Mouse (Mus musculus) spleen, adult 2 months (tissue): ENCODE data around the gene DXBay18. TPM values are rescaled to one million over a fixed set of nuclear protein-coding genes. Genes with fewer than 3 reads are reported as not detected.
"Not testable (repeated sequence)": the region's sequence is repeated elsewhere in the genome, so short reads cannot be mapped to it uniquely, and the experiment has no call there.

Experiments used
- DNase-seq, 2 experiments: peaks; one replicate each; pipeline versions ENCODE4 v3.0.0 to v3.0.0-alpha.2; 2012 to 2021; ENCODE audit warnings: low spot score in 2 of 2, low read depth in 1 of 2
- H3K27ac ChIP-seq: fragments of 200-500 bp; 2 replicates; pipeline ENCODE4 v1.5.1; 2012; ENCODE audit warnings: low read length, inconsistent platforms; ENCODE audit not compliant: insufficient read depth
- H3K27me3 ChIP-seq: fragments of 200-500 bp; 2 replicates; pipeline ENCODE4 v1.6.1; 2012; ENCODE audit warnings: mild to moderate bottlenecking, moderate library complexity, low read length, inconsistent platforms; ENCODE audit not compliant: control insufficient read depth, insufficient read depth
- H3K36me3 ChIP-seq: fragments of 200-500 bp; 2 replicates; pipeline ENCODE4 v1.6.1; 2012; ENCODE audit warnings: mild to moderate bottlenecking, low read length, inconsistent platforms; ENCODE audit not compliant: control insufficient read depth, insufficient read depth
- H3K4me1 ChIP-seq: fragments of 200-500 bp; 2 replicates; pipeline ENCODE4 v1.6.1; 2011; ENCODE audit warnings: inconsistent platforms; ENCODE audit not compliant: control insufficient read depth, insufficient read depth, insufficient read length
- H3K4me3 ChIP-seq: fragments of 200-500 bp; 2 replicates; pipeline ENCODE4 v1.5.1; 2011; ENCODE audit warnings: mild to moderate bottlenecking, inconsistent platforms; ENCODE audit not compliant: insufficient read depth, insufficient read length; ENCODE audit errors: extremely low read depth
- WGBS: fragments of 180-500 bp; shearing (Covaris S2); methylation state at CpG from one replicate; pipeline ENCODE4 v1.1.7; 2018; 5-methylcytosine and 5-hydroxymethylcytosine counted together
- polyA plus RNA-seq: library from polyadenylated mRNA; depleted of rRNA; stranded (reverse); fragments of >200 nt; gene quantifications from 2 replicates; pipeline ENCODE4 v1.2.3, GENCODE M21; 2012; rRNA removed

DXBay18 gene
- 0.05 TPM in 1 of 2 replicates, not detected in the other for polyA plus RNA-seq

DNA sequence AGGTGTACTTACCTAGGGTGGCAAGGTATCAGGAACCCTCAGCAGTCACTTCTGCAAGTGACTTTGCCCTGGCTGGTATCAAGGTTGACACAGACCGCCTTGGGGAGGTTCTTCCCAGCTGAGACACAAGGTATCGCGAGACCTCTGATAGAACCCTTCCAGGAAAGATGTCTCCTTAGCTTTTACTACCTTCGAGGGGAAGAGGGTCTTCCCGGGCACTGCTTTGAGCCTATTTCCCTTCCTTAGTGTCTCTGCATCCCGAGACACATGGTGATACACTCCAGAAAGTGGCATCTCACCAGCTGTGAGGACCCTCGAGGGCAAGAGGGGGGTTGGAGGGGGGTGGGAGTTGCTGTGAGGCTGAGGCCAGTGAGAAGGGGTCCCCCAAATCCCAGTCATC is at the start of gene DXBay18:
Gene DXBay18 (minus strand): TSS at position 101 of the 400 bp plus-strand sequence.
- not testable (repeated sequence) for H3K4me3 ChIP-seq, H3K27me3 ChIP-seq, H3K4me1 ChIP-seq, H3K36me3 ChIP-seq, H3K27ac ChIP-seq, DNase-seq
- WGBS: no CpG with 5 or more reads among the region's 7 CpGs

DNA sequence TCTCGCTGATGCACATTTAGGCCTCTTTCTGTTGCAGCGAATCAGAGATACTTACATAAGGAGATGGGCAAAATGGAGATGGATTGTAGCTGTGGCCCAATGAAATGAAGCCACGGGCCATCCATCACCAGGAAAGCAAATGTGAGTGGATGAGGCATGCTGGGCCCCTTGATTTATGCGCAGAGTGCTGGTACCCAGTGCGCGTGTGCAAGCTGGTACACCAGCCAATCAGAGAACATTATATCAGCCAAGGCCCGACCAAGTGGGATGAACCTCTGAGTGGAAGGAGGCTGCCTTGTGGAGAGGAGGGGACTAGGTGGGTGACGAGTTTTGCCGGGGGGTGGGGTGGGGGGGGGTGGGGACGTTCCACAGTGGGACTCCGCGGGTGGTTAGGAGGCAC is 42.7 kb upstream of the DXBay18 start, which contains the start of gene Xlr3b:
Gene Xlr3b (plus strand): TSS at position 274 of the 400 bp plus-strand sequence.
- not testable (repeated sequence) for H3K36me3 ChIP-seq, H3K4me1 ChIP-seq, H3K27ac ChIP-seq, H3K4me3 ChIP-seq, H3K27me3 ChIP-seq
- peak in 1 of 2 experiments; percentile 3 for DNase-seq
- WGBS: 68% methylated on average over 12 of the region's 12 CpGs

- H3K27me3 ChIP-seq, H3K36me3 ChIP-seq, H3K4me1 ChIP-seq, H3K4me3 ChIP-seq, H3K27ac ChIP-seq, DNase-seq: not testable (repeated sequence)
- 93% methylated on average over 5 of the region's 15 CpGs for WGBS
Observed at GRCm38 (mm10) chrX:73176889-73177288, 27.6 kb upstream of the DXBay18 start, which contains the start of gene Spin2d. Gene Spin2d (minus strand): TSS chrX:73176989.

DNA sequence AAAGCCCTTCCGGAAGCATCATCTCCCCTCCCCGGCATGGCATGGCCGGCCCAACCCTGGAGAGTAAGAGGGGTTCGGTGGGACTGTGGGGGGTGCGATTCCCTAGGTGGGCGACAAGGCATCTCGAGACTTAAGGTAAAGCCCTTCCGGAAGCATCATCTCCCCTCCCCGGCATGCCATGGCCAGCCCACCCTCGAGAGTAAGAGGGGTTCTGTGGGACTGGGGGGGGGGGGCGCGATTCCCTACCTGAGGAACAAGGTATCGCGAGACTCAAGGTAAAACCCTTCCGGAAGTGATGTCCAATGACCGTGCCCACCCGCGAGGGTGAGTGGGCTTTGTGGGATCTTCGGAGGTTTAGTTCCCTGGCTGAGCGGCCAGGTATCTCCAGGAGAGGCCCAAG is 754 bp downstream of the DXBay18 start, which contains the start of gene Xlr5b:
Gene Xlr5b (plus strand): TSS at position 301 of the 400 bp plus-strand sequence.
- H3K27ac ChIP-seq, H3K4me3 ChIP-seq, H3K36me3 ChIP-seq, H3K27me3 ChIP-seq, H3K4me1 ChIP-seq, DNase-seq: not testable (repeated sequence)
- WGBS: no CpG with 5 or more reads among the region's 20 CpGs

DNA sequence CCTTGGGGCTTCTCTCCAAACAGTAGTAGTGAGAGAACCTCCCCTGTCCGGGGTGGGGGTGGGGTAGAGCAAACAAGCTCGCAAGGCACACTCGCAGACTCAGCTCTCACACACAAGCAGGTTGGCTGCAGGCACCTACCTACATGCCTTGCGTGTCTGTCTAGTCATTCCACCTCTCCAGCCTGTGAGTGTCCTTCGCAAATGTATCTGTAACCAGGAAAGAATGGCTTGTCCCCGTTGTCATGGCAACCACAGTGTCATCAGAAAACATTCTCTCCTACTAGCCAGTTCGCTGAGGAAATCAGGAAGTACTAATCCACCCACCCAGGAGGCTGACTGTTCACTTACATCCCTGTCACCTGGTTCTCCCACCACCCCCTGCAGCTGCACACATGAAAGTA is 6.0 kb downstream of the DXBay18 start:
- H3K27me3 ChIP-seq, H3K4me1 ChIP-seq, DNase-seq, H3K36me3 ChIP-seq, H3K27ac ChIP-seq, H3K4me3 ChIP-seq: not testable (repeated sequence)
- whole genome bisulfite sequencing: no CpG with 5 or more reads among the region's 7 CpGs

DNA sequence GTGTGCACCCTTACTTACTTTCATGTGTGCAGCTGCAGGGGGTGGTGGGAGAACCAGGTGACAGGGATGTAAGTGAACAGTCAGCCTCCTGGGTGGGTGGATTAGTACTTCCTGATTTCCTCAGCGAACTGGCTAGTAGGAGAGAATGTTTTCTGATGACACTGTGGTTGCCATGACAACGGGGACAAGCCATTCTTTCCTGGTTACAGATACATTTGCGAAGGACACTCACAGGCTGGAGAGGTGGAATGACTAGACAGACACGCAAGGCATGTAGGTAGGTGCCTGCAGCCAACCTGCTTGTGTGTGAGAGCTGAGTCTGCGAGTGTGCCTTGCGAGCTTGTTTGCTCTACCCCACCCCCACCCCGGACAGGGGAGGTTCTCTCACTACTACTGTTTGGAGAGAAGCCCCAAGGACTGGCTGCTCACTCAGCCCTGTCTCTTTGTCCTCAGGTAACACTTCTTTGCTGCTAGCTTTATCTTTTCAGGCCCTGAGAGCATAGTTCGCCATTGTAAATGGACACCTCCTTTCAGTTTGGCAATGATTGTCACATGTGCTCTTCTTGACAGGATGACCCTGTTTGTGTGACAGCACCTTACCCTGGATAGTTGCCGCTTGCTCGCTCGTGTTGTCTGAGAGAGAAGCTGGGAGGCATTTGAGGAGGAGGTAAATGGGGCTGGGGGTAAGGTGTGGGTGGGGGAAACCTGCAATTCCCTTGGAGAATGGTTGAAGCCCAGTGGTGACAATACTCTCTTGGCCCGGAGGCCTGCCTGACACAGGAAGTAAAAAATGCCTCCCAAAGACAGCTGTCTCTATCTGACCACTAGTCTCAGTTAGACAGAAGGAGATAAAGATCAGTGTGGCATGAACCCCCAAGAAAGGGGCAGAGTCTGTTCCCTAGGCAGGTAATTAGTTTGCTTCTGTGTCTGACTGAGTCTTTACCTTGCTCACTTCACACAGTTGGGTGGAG is 26.1 kb downstream of the DXBay18 start:
- not testable (repeated sequence) for H3K27me3 ChIP-seq, H3K4me3 ChIP-seq, H3K36me3 ChIP-seq

DNA sequence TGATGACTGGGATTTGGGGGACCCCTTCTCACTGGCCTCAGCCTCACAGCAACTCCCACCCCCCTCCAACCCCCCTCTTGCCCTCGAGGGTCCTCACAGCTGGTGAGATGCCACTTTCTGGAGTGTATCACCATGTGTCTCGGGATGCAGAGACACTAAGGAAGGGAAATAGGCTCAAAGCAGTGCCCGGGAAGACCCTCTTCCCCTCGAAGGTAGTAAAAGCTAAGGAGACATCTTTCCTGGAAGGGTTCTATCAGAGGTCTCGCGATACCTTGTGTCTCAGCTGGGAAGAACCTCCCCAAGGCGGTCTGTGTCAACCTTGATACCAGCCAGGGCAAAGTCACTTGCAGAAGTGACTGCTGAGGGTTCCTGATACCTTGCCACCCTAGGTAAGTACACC is 32.5 kb downstream of the DXBay18 start, which contains the start of gene Gm14685:
Gene Gm14685 (plus strand): TSS at position 301 of the 400 bp plus-strand sequence.
- H3K4me1 ChIP-seq: not testable (repeated sequence)

More for the DNA sequence above, 26.1 kb downstream of the DXBay18 start:
- H3K4me1 ChIP-seq, DNase-seq, H3K27ac ChIP-seq: not testable (repeated sequence)
- no CpG with 5 or more reads among the region's 12 CpGs for WGBS

DNA sequence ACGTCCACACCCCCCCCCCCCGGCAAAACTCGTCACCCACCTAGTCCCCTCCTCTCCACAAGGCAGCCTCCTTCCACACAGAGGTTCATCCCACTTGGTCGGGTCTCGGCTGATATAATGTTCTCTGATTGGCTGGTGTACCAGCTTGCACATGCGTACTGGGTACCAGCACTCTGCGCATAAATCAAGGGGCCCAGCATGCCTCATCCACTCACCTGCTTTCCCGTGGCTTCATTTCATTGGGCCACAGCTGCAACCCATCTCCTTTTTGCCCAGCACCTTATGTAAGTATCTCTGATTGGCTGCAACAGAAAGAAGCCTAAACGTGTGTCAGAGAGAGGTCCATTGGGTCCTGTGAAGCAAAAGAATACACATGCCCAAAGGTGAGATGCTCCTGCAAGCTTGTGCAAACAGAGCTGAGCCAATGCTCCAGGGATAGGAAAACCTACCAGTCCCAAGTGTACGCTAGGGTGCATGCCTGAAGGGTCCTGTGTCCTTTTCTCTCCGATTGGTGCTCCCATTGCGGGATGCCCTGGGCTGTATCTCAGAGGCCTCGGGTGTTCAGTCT is 52.2 kb downstream of the DXBay18 start, which contains the start of gene Xlr3a:
Gene Xlr3a (minus strand): TSS at position 155 of the 568 bp plus-strand sequence.
- H3K4me3 ChIP-seq, H3K36me3 ChIP-seq, DNase-seq, H3K4me1 ChIP-seq, H3K27ac ChIP-seq, H3K27me3 ChIP-seq: not testable (repeated sequence)
- WGBS: 81% methylated on average over 13 of the region's 13 CpGs

More for the DNA sequence above, 32.5 kb downstream of the DXBay18 start, which contains the start of gene Gm14685:
- not testable (repeated sequence) for H3K4me3 ChIP-seq, DNase-seq, H3K36me3 ChIP-seq, H3K27me3 ChIP-seq, H3K27ac ChIP-seq
- WGBS: no CpG with 5 or more reads among the region's 7 CpGs
